Mouse (Mus musculus) heart, adult 2 months (tissue): ENCODE measurements around the gene Cnnm1.

Experiments used
- CTCF ChIP-seq: fragments of 200-600 bp; IDR thresholded peaks from 2 replicates; pipeline ENCODE4 v1.8.1; 2022; ENCODE audit warnings: antibody characterized with exemption, mild to moderate bottlenecking, moderate library complexity
- EP300 ChIP-seq: fragments of 200-500 bp; IDR thresholded peaks from 2 replicates; pipeline ENCODE4 v1.6.1; 2011; ENCODE audit warnings: low read depth, low read length, control low read depth; ENCODE audit not compliant: insufficient read depth
- POLR2A ChIP-seq: fragments of 200-500 bp; IDR thresholded peaks from 2 replicates; pipeline ENCODE4 v1.6.1; 2011; ENCODE audit warnings: mild to moderate bottlenecking, low read depth, low read length, control low read depth; ENCODE audit not compliant: insufficient read depth

DNA sequence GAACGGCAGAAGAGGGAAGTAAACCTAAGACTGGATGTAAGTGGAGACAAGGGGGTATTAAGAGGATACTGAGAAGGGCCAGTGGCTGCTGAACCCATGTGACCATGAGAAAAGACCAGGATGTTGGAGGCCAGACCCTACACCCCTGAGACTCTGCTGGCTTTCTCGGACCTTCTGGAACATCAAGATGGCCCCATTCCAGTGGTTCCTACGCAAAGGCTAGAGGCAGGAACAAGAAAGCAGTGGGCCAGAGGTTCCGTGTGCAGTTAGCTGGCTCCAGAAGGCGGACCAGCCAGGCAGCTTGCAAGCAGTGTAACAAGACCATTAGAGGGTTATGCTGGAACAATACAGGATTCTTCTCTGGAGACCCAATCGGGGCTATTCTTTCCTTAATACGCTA, 57.2 kb downstream of the Cnnm1 start:
- TF ChIP-seq POLR2A (no peak), EP300 (no peak), CTCF (no peak)
